Mouse (Mus musculus): ENCODE results near the gene Pnma3. TPM values are rescaled to one million over a fixed set of nuclear protein-coding genes. Genes with fewer than 3 reads are reported as not detected.

The Pnma3 gene
- not detected for polyA plus RNA-seq (2017; shearing (Covaris generic))

GRCm38 (mm10) chrX:73064415-73064793, at the start of gene Pnma3:
Gene Pnma3, plus strand, starts transcription at chrX:73064787.

DNA sequence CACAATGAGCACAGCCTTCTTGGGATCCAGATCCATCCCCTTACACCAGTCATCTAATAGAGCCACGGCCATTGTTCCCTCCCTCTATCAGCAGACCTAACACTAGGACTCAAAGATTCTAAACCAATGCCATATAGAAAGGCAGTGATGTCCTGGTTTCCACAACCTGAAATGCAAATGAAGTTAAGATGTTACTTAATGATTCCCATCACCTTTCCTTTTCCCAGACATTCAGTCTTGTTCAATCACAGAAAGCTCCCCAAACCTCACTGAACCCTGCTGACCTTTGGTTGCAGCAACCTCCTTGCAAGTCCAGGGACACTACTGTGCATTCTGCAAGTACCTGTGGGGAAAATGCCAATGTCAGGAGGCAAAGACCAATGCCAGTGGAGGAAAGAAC, 27.6 kb upstream of the Pnma3 start, which contains the start of gene Pnma5:
TSS of gene Pnma5 (minus strand) at position 101 of the 400 bp plus-strand sequence.

DNA sequence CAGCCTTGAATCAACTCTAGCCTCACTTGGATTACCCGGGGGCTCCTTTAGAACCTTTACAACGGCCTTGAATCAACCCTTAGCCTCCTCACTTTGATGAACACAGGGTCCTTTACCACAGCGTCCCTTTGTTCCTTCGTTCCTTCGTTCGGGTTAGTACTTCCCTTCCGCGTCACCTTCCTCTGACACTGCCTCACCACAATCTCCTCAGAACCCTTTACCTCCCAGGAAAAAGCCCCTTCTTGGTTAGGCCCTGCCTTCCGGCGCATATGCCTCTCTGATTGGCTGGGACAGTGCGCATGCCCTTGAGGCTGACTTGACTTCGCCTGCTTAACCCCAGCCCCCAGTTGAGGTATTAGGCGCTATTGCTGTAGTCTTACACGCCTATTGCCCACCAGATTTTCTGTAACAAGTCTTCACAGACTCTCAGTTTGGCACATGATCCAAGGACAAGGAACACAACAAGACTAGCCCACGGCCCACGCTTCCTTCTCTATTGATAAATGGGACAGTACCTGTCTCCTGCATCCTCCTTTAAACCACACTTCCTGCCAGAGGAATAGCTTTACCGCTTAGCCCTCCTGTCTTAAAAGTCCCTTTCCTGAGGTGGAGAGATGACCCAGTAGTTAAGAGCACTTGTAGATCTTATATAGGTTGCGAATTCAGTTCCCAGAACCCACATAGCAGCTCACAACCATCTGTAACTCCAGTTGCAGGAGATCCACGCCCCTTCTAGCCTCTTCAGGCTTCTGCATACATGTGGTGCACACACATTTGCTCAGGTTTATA, 17.9 kb downstream of the Pnma3 start, which contains the start of gene Xlr4a:
TSS of gene Xlr4a (minus strand) at position 212 of the 789 bp plus-strand sequence.

GRCm38 (mm10) chrX:73096941-73097508, 32.4 kb downstream of the Pnma3 start, which contains the start of gene Xlr3a:
Gene Xlr3a, minus strand, starts transcription at chrX:73097095.

DNA sequence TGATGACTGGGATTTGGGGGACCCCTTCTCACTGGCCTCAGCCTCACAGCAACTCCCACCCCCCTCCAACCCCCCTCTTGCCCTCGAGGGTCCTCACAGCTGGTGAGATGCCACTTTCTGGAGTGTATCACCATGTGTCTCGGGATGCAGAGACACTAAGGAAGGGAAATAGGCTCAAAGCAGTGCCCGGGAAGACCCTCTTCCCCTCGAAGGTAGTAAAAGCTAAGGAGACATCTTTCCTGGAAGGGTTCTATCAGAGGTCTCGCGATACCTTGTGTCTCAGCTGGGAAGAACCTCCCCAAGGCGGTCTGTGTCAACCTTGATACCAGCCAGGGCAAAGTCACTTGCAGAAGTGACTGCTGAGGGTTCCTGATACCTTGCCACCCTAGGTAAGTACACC, 52.2 kb downstream of the Pnma3 start, which contains the start of gene Gm14685:
TSS of gene Gm14685 (plus strand) at position 301 of the 400 bp plus-strand sequence.

Other genes with a start within 250 kb of the Pnma3 start
- gene Gabrq, start 239.6 kb upstream of the Pnma3 start, polyA plus RNA-seq (2017; shearing (Covaris generic)): not detected
- gene Cetn2, start 146.4 kb upstream of the Pnma3 start, polyA plus RNA-seq (2017; shearing (Covaris generic)): 137 TPM
- 22.0 TPM for gene Nsdhl, start 146.2 kb upstream of the Pnma3 start, polyA plus RNA-seq (2017; shearing (Covaris generic))
- not detected for gene Zfp185, start 77.4 kb upstream of the Pnma3 start, polyA plus RNA-seq (2017; shearing (Covaris generic))
- gene Pnma5, start 27.7 kb upstream of the Pnma3 start, polyA plus RNA-seq (2017; shearing (Covaris generic)): not detected
- gene Xlr4a, start 17.7 kb downstream of the Pnma3 start, polyA plus RNA-seq (2017; shearing (Covaris generic)): 115 TPM
- 1.6 TPM for gene Xlr3a, start 32.3 kb downstream of the Pnma3 start, polyA plus RNA-seq (2017; shearing (Covaris generic))
- gene Gm14685, start 52.3 kb downstream of the Pnma3 start, polyA plus RNA-seq (2017; shearing (Covaris generic)): not detected
- gene Xlr5b, start 84.0 kb downstream of the Pnma3 start, polyA plus RNA-seq (2017; shearing (Covaris generic)): not detected
- not detected for gene DXBay18, start 84.7 kb downstream of the Pnma3 start, polyA plus RNA-seq (2017; shearing (Covaris generic))
- gene Spin2d, start 112.2 kb downstream of the Pnma3 start, polyA plus RNA-seq (2017; shearing (Covaris generic)): not detected
- gene Xlr3b, start 127.4 kb downstream of the Pnma3 start, polyA plus RNA-seq (2017; shearing (Covaris generic)): 14.3 TPM
- gene Xlr4b, start 149.5 kb downstream of the Pnma3 start, polyA plus RNA-seq (2017; shearing (Covaris generic)): 134 TPM
- 2.0 TPM for gene F8a, start 163.5 kb downstream of the Pnma3 start, polyA plus RNA-seq (2017; shearing (Covaris generic))
- gene Xlr4c, start 178.3 kb downstream of the Pnma3 start, polyA plus RNA-seq (2017; shearing (Covaris generic)): 86.1 TPM
- gene Xlr3c, start 200.6 kb downstream of the Pnma3 start, polyA plus RNA-seq (2017; shearing (Covaris generic)): not detected
- not detected for gene Xlr5a, start 228.2 kb downstream of the Pnma3 start, polyA plus RNA-seq (2017; shearing (Covaris generic))
- not detected for gene Xlr5c, start 228.2 kb downstream of the Pnma3 start, polyA plus RNA-seq (2017; shearing (Covaris generic))

Measured in activated CD4-positive, CD25-positive, alpha-beta regulatory T cell, adult 9 weeks (primary cell).